Mouse (Mus musculus) gastrocnemius, adult 2 months (tissue): ENCODE data around the gene Tnip1. TPM values are rescaled to one million over a fixed set of nuclear protein-coding genes. Genes with fewer than 3 reads are reported as not detected.
A peak's percentile ranks its signal among the peaks of the same experiment; 100 is the strongest.

Experiments
- DNase-seq: peaks from one replicate; pipeline ENCODE4 v3.0.0; 2022
- H3K27ac ChIP-seq: fragments of 200-600 bp; 2 replicates; pipeline ENCODE4 v1.8.1; 2022; ENCODE audit warnings: mild to moderate bottlenecking
- H3K4me3 ChIP-seq: fragments of 200-600 bp; 2 replicates; pipeline ENCODE4 v1.8.1; 2022; ENCODE audit warnings: mild to moderate bottlenecking, moderate library complexity
- CTCF ChIP-seq: fragments of 200-600 bp; IDR thresholded peaks from 2 replicates; pipeline ENCODE4 v1.8.1; 2022; ENCODE audit warnings: antibody characterized with exemption, mild to moderate bottlenecking, moderate library complexity
- intact Hi-C: fragments of 180-260 bp; cut with DNase I; formaldehyde crosslinking; loops from one replicate; pipeline ENCODE4 v1.15.1; 2025
- long read RNA-seq, 2 experiments: library from polyadenylated mRNA; stranded (forward); transcript quantifications; one replicate each; pipeline ENCODE4 v2.0.0; 2021
- total RNA-seq, 2 experiments: library from RNA; stranded (reverse); gene quantifications; 2 replicates each; pipeline ENCODE4 v1.2.3; 2021

Gene Tnip1
- 10 to 100 TPM; 29.8 to 31.7 TPM for total RNA-seq
- long read RNA-seq, experiment 1, transcript Tnip1-206 (18 exons, 2,834 nt) = major isoform, 8 of 33 reads
- long read RNA-seq, experiment 1, partial matches to known transcripts = 2 of 33 reads
- long read RNA-seq, experiment 1, other reads (novel, unspliced or antisense) = 23 of 33 reads
- long read RNA-seq, experiment 2, transcript Tnip1-206 (18 exons, 2,834 nt) = major isoform, 8 of 61 reads
- long read RNA-seq, experiment 2, partial matches to known transcripts = 5 of 61 reads
- long read RNA-seq, experiment 2, other reads (novel, unspliced or antisense) = 48 of 61 reads

- peak within 1 kb of the TSS; percentile 15; the same call in 1 of the 2 replicates for H3K4me3 ChIP-seq
- DNase-seq = no peak
- intact Hi-C loops = no loop called here
- TF ChIP-seq CTCF = no peak
- peak within 1 kb of the TSS; percentile 58 for H3K27ac ChIP-seq
Observed at GRCm38 (mm10) chr11:54962810-54963209, at the start of gene Tnip1. Gene Tnip1, minus strand, starts transcription at chr11:54962917.

- intact Hi-C loops = no loop called here
- Histone ChIP-seq H3K4me3 (no peak overlapping the region), H3K27ac (no peak overlapping the region)
- no peak for TF ChIP-seq CTCF
- DNase-seq = no peak
Observed at GRCm38 (mm10) chr11:55011440-55011839, 48.7 kb upstream of the Tnip1 start.

- DNase-seq = no peak
- no peak for TF ChIP-seq CTCF
- intact Hi-C loops = no loop called here
- Histone ChIP-seq H3K4me3 (no peak overlapping the region), H3K27ac (no peak overlapping the region)
Observed at GRCm38 (mm10) chr11:55008230-55008629, 45.5 kb upstream of the Tnip1 start.

GRCm38 (mm10) chr11:55005684-55006083 lies 43.0 kb upstream of the Tnip1 start:
- no peak overlapping the region for H3K4me3 ChIP-seq
- intact Hi-C loops = no loop called here
- no peak for TF ChIP-seq CTCF
- peak overlapping the region; percentile 28; the same call in 1 of the 2 replicates for H3K27ac ChIP-seq
- DNase-seq = no peak

- H3K4me3 ChIP-seq = no peak overlapping the region
- 0 out of 2 replicates have a peak overlapping the region, but pooled peaks have one; percentile 8 for H3K27ac ChIP-seq
- no peak for DNase-seq
- TF ChIP-seq CTCF = no peak
- intact Hi-C loops = loop anchor here (5.0 kb wide), 1 partner anchor 152 kb away; no protein-coding TSS in a partner anchor
Observed at GRCm38 (mm10) chr11:55004970-55005502, 42.3 kb upstream of the Tnip1 start.

GRCm38 (mm10) chr11:54998708-54999107 lies 36.0 kb upstream of the Tnip1 start:
- H3K27ac ChIP-seq = peak overlapping the region; percentile 38
- no peak for TF ChIP-seq CTCF
- H3K4me3 ChIP-seq = no peak overlapping the region
- DNase-seq = no peak
- intact Hi-C loops = loop anchor here (1.0 to 2.0 kb wide), 2 partner anchors 41 to 88 kb away; no protein-coding TSS in a partner anchor

- peak; percentile 72 for DNase-seq
- intact Hi-C loops = loop anchor here (1.0 to 2.0 kb wide), 2 partner anchors 41 to 89 kb away; no protein-coding TSS in a partner anchor
- TF ChIP-seq CTCF = peak; percentile 97
- H3K27ac ChIP-seq = no peak overlapping the region
- no peak overlapping the region for H3K4me3 ChIP-seq
Observed at GRCm38 (mm10) chr11:54998284-54998683, 35.6 kb upstream of the Tnip1 start.

GRCm38 (mm10) chr11:54996176-54996575 lies 33.5 kb upstream of the Tnip1 start:
- intact Hi-C loops = no loop called here
- no peak overlapping the region for H3K4me3 ChIP-seq
- peak; percentile 64 for DNase-seq
- H3K27ac ChIP-seq = no peak overlapping the region
- no peak for TF ChIP-seq CTCF

- DNase-seq = no peak
- no peak for TF ChIP-seq CTCF
- no peak overlapping the region for H3K4me3 ChIP-seq
- no peak overlapping the region for H3K27ac ChIP-seq
- intact Hi-C loops = loop anchor here (10.0 kb wide), 1 partner anchor 285 kb away; no protein-coding TSS in a partner anchor
Observed at GRCm38 (mm10) chr11:54989920-54990319, 27.2 kb upstream of the Tnip1 start.

- no peak for DNase-seq
- Histone ChIP-seq H3K4me3 (no peak overlapping the region), H3K27ac (no peak overlapping the region)
- no peak for TF ChIP-seq CTCF
- intact Hi-C loops = loop anchor here (10.0 kb wide), 1 partner anchor 284 kb away; no protein-coding TSS in a partner anchor
Observed at GRCm38 (mm10) chr11:54988754-54989349, 26.1 kb upstream of the Tnip1 start.

GRCm38 (mm10) chr11:54987974-54988373 lies 25.3 kb upstream of the Tnip1 start:
- no peak overlapping the region for H3K4me3 ChIP-seq
- TF ChIP-seq CTCF = peak; percentile 77
- H3K27ac ChIP-seq = no peak overlapping the region
- DNase-seq = peak; percentile 57
- intact Hi-C loops = loop anchor here (10.0 kb wide), 1 partner anchor 283 kb away; no protein-coding TSS in a partner anchor

GRCm38 (mm10) chr11:54985086-54985485 lies 22.4 kb upstream of the Tnip1 start:
- peak overlapping the region; percentile 51; the same call in 1 of the 2 replicates for H3K27ac ChIP-seq
- no peak for TF ChIP-seq CTCF
- H3K4me3 ChIP-seq = no peak overlapping the region
- DNase-seq = peak; percentile 74
- intact Hi-C loops = loop anchor here (2.0 to 10.0 kb wide), 2 partner anchors 106 to 280 kb away; no protein-coding TSS in a partner anchor

GRCm38 (mm10) chr11:54984581-54984980 lies 21.9 kb upstream of the Tnip1 start:
- H3K4me3 ChIP-seq = no peak overlapping the region
- TF ChIP-seq CTCF = no peak
- H3K27ac ChIP-seq = peak overlapping the region; percentile 51; the same call in 1 of the 2 replicates
- intact Hi-C loops = loop anchor here (1.0 to 10.0 kb wide), 3 partner anchors 54 to 280 kb away; no protein-coding TSS in a partner anchor
- DNase-seq = no peak
